Mouse (Mus musculus) embryonic facial prominence, embryonic 15.5 days (tissue): Measurements from ENCODE around the gene Slc29a2. TPM values are rescaled to one million over a fixed set of nuclear protein-coding genes. Genes with fewer than 3 reads are reported as not detected.

Source experiments
- ATAC-seq: fragments of 200-750 bp; cut with Nextera tagmentation; 2 replicates; pipeline ENCODE4 v1.8.0; 2017; ENCODE audit warnings: low read depth, moderate TSS enrichment; ENCODE audit not compliant: insufficient number of reproducible peaks, low FRiP score, low TSS enrichment
- H3K27ac ChIP-seq: fragments of 300-500 bp; sonication (generic); replicated peaks from 2 replicates; pipeline ENCODE4 v1.5.1; 2015; ENCODE audit warnings: mild to moderate bottlenecking, inconsistent platforms
- H3K27me3 ChIP-seq: fragments of 300-500 bp; sonication (generic); 2 replicates; pipeline ENCODE4 v1.6.1; 2015; ENCODE audit warnings: inconsistent platforms
- H3K36me3 ChIP-seq: fragments of 300-500 bp; sonication (generic); 2 replicates; pipeline ENCODE4 v1.6.1; 2015; ENCODE audit warnings: mild to moderate bottlenecking, inconsistent platforms
- H3K4me1 ChIP-seq: fragments of 300-500 bp; sonication (generic); 2 replicates; pipeline ENCODE4 v1.6.1; 2015; ENCODE audit warnings: inconsistent platforms
- H3K4me2 ChIP-seq: fragments of 300-500 bp; sonication (generic); replicated peaks from 2 replicates; pipeline ENCODE4 v1.6.1; 2015; ENCODE audit warnings: mild to moderate bottlenecking, inconsistent platforms
- H3K4me3 ChIP-seq: fragments of 300-500 bp; sonication (generic); replicated peaks from 2 replicates; pipeline ENCODE4 v1.5.1; 2015; ENCODE audit warnings: mild to moderate bottlenecking, inconsistent platforms
- H3K9ac ChIP-seq: fragments of 300-500 bp; sonication (generic); 2 replicates; pipeline ENCODE4 v1.6.1; 2015; ENCODE audit warnings: inconsistent platforms
- H3K9me3 ChIP-seq: fragments of 300-500 bp; sonication (generic); replicated peaks from 2 replicates; pipeline ENCODE4 v1.6.1; 2016; ENCODE audit warnings: inconsistent platforms
- WGBS: fragments of 180-500 bp; shearing (Covaris S2); methylation state at CpG from one replicate; pipeline ENCODE4 v1.1.7; 2015; 5-methylcytosine and 5-hydroxymethylcytosine counted together
- polyA plus RNA-seq: library from polyadenylated mRNA; unstranded; fragments of >200 nt; fragmentation: Nextera tagmentation; extraction: Ambion mirVana; gene quantifications from 2 replicates; pipeline ENCODE4 v1.2.1, GENCODE M21; 2015

Slc29a2 gene
- 3.5 and 4.9 TPM in 2 replicates for polyA plus RNA-seq

GRCm38 (mm10) chr19:5023621-5024479 lies at the start of gene Slc29a2:
TSS of gene Slc29a2 (plus strand) at chr19:5023860.
- no peaks in the 10 kb centered on the region for H3K9me3 ChIP-seq
- H3K36me3 ChIP-seq = peaks cover 14% of the 10 kb centered on the region; the same call in 1 of the 2 replicates
- peak within 1 kb of the TSS; percentile 54 for H3K9ac ChIP-seq
- peak within 1 kb of the TSS; percentile 80 for H3K27ac ChIP-seq
- H3K4me3 ChIP-seq = peak within 1 kb of the TSS; percentile 81
- ATAC-seq = peak; percentile 93
- peak within 1 kb of the TSS; percentile 93 for H3K4me2 ChIP-seq
- peaks cover 6% of the 10 kb centered on the region; the same call in 1 of the 2 replicates for H3K4me1 ChIP-seq
- no peaks in the 10 kb centered on the region for H3K27me3 ChIP-seq
- under 1% methylated on average over 62 of the region's 62 CpGs for WGBS

DNA sequence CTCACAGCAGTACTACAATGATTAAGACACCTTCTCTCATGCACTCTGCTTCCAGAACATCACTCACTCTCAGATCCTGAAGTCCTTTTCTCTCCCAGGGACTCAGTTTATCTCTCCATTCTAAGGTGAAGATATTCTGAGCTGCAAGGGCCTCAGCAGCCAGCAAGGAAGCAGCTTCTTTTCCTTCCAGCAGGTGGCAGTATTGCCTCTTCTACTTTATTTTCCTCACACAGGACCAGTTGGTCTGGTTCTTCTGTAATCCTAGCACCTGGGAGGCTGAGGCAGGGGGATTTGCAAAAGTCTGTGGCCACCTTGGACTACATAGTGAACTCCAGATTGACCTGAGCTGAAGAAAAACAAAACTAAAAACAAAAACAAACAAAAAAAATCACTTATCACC lies 41.9 kb upstream of the Slc29a2 start:
- H3K9ac ChIP-seq = no peak overlapping the region
- H3K36me3 ChIP-seq = no peaks in the 10 kb centered on the region
- H3K4me3 ChIP-seq = no peak overlapping the region
- no peak overlapping the region for H3K27ac ChIP-seq
- ATAC-seq = no peak
- no peak overlapping the region for H3K4me2 ChIP-seq
- H3K27me3 ChIP-seq = peaks cover 43% of the 10 kb centered on the region
- H3K9me3 ChIP-seq = no peaks in the 10 kb centered on the region
- no peaks in the 10 kb centered on the region for H3K4me1 ChIP-seq

GRCm38 (mm10) chr19:4989013-4989412 lies 34.6 kb upstream of the Slc29a2 start:
- no peaks in the 10 kb centered on the region for H3K9me3 ChIP-seq
- H3K27ac ChIP-seq = no peak overlapping the region
- H3K4me3 ChIP-seq = no peak overlapping the region
- H3K9ac ChIP-seq = no peak overlapping the region
- peaks cover 5% of the 10 kb centered on the region for H3K4me1 ChIP-seq
- no peak for ATAC-seq
- H3K27me3 ChIP-seq = peaks cover 68% of the 10 kb centered on the region
- H3K36me3 ChIP-seq = no peaks in the 10 kb centered on the region
- no peak overlapping the region for H3K4me2 ChIP-seq
- WGBS = 3% methylated on average over 13 of the region's 13 CpGs

DNA sequence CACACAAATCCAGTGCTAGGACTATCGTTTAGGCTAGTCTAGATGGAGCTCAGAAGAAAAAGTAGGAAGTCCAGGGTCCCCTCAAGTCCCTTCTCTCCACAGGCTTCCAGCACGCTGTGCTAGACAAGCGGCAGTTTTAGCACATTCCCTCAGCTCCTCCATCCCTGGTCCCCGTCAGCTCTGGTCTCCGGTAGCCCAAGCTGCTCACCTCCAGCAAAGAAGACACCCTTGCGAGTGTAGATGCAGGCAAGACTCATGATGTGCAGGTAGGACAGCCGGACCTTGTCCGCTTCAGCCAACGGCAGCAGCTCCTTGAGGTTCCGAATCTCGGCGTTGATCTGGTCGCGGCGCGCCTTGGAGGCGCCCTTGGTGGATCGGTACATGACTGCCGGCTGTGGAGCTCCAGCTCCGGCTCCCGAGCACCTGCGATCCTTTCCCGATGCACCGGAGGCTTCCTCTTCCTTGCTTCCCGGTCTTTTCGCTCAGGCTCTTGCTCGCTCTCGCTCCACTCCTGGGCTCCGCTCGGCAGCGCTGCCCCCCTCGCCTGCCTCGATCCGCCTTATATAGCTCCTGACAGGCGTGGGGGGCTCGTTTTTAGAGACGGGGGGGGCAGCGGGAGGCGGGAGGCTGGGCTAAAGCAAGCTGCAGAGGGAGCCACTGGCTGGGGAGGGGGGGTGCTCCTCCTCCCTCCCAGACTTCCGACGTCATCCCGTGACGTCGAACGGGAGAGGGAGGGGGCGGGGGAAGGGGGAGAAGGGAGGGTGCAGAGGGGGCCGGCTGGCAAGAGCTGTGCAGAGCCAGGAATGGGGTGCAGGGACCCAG lies 34.0 kb upstream of the Slc29a2 start:
- H3K27me3 ChIP-seq = peaks cover 67% of the 10 kb centered on the region
- no peak overlapping the region for H3K4me2 ChIP-seq

DNA sequence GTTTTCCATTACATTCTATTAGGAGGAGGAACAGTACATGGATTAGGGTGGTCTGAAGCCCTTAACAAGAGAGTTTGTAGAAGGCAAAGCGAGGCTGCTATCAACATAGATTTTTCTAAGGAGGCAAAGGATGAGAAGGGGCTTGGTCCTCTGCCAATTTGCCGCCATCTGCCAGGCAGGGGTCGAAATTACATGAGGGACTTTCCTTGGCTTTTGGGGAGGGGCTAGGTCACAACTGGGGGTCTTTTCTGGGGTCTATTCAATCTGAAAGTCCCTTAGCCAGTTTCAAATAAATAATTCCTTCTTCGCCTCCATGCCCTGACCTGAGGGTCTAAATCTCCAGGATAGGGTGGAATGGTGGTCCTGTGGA lies 33.4 kb upstream of the Slc29a2 start, which contains the start of gene Npas4:
TSS of gene Npas4 (minus strand) at position 61 of the 370 bp plus-strand sequence.
- no peak within 1 kb of the TSS for H3K27ac ChIP-seq
- ATAC-seq = no peak
- no peak within 1 kb of the TSS for H3K9ac ChIP-seq
- 17% methylated on average over 4 of the region's 4 CpGs for WGBS
- H3K36me3 ChIP-seq = no peaks in the 10 kb centered on the region
- peaks cover 65% of the 10 kb centered on the region for H3K27me3 ChIP-seq
- H3K4me2 ChIP-seq = 0 out of 2 replicates have a peak within 1 kb of the TSS, but pooled peaks have one; percentile 10
- H3K9me3 ChIP-seq = no peaks in the 10 kb centered on the region
- peaks cover 5% of the 10 kb centered on the region for H3K4me1 ChIP-seq
- no peak within 1 kb of the TSS for H3K4me3 ChIP-seq

More for the DNA sequence above, 34.0 kb upstream of the Slc29a2 start:
- ATAC-seq = no peak
- H3K9ac ChIP-seq = no peak overlapping the region
- no peak overlapping the region for H3K27ac ChIP-seq
- H3K9me3 ChIP-seq = no peaks in the 10 kb centered on the region
- 18% methylated on average over 45 of the region's 47 CpGs for WGBS
- H3K4me1 ChIP-seq = peaks cover 5% of the 10 kb centered on the region
- no peaks in the 10 kb centered on the region for H3K36me3 ChIP-seq
- no peak overlapping the region for H3K4me3 ChIP-seq

DNA sequence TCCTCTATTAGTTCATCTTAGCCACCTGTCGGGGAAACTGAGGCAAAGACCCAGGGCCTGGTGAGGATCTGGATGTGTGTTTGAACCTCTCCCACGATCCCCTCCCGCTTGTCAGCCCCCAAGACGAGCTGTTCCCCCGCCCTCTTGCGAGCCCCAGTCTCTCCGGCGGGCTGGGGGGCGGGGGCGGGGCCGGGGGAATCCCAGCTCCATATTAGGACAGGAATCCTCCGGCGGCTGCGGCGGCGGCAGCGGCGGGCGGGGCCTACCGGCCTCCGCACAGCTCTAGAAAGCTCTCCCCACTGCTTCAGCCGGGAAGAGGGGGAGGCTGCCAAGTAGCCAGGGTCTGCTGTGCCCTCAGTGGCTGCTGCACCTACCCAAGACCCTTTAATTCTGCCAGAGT lies 32.9 kb upstream of the Slc29a2 start:
- Histone ChIP-seq H3K4me3 (no peak overlapping the region), H3K9ac (no peak overlapping the region), H3K9me3 (no peaks in the 10 kb centered on the region), H3K4me2 (0 out of 2 replicates have a peak overlapping the region, but pooled peaks have one; percentile 10), H3K27me3 (peaks cover 60% of the 10 kb centered on the region), H3K27ac (no peak overlapping the region), H3K36me3 (no peaks in the 10 kb centered on the region), H3K4me1 (peaks cover 5% of the 10 kb centered on the region)
- ATAC-seq = no peak
- WGBS = 1% methylated on average over 20 of the region's 22 CpGs

GRCm38 (mm10) chr19:4992371-4992770 lies 31.3 kb upstream of the Slc29a2 start:
- Histone ChIP-seq H3K27ac (no peak overlapping the region), H3K4me1 (peaks cover 5% of the 10 kb centered on the region), H3K27me3 (peaks cover 53% of the 10 kb centered on the region), H3K4me2 (no peak overlapping the region), H3K4me3 (no peak overlapping the region), H3K9ac (no peak overlapping the region), H3K9me3 (no peaks in the 10 kb centered on the region), H3K36me3 (no peaks in the 10 kb centered on the region)
- no peak for ATAC-seq
- 11% methylated on average over 8 of the region's 8 CpGs for WGBS

- Histone ChIP-seq H3K9me3 (no peaks in the 10 kb centered on the region), H3K27me3 (peaks cover 57% of the 10 kb centered on the region), H3K4me1 (peaks cover 5% of the 10 kb centered on the region), H3K4me3 (no peak overlapping the region), H3K36me3 (no peaks in the 10 kb centered on the region), H3K27ac (no peak overlapping the region), H3K9ac (no peak overlapping the region), H3K4me2 (no peak overlapping the region)
- no peak for ATAC-seq
- 0% methylated on average over 9 of the region's 9 CpGs for WGBS
Observed at GRCm38 (mm10) chr19:4992904-4993303, 30.8 kb upstream of the Slc29a2 start.

DNA sequence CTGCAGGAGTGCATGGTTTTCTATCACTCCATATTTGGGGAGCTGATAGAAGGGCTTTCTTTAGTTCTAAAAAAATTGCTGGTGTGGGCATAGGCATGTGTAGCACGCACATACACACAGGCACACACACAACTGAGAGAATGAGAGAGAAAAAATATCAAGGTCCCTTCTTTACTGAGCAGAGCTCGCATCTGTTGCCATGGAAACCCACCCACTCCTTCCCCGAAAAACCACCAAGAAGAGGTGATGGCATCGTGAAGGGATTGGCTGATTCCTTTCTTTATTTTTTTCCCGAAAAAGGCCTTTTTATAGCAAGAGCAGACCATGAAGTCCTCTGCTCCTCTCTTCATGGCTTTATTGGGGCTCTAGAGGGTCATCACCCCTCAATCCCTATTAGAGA lies 29.6 kb upstream of the Slc29a2 start:
- Histone ChIP-seq H3K27me3 (peaks cover 61% of the 10 kb centered on the region), H3K4me2 (no peak overlapping the region), H3K27ac (no peak overlapping the region), H3K36me3 (no peaks in the 10 kb centered on the region), H3K9me3 (no peaks in the 10 kb centered on the region), H3K4me3 (no peak overlapping the region), H3K4me1 (peaks cover 5% of the 10 kb centered on the region), H3K9ac (no peak overlapping the region)
- ATAC-seq = no peak
- 56% methylated on average over 5 of the region's 5 CpGs for WGBS

GRCm38 (mm10) chr19:4999445-5000140 lies 24.1 kb upstream of the Slc29a2 start:
- no peaks in the 10 kb centered on the region for H3K36me3 ChIP-seq
- H3K9me3 ChIP-seq = no peaks in the 10 kb centered on the region
- no peak overlapping the region for H3K27ac ChIP-seq
- no peak overlapping the region for H3K9ac ChIP-seq
- peaks cover 34% of the 10 kb centered on the region for H3K27me3 ChIP-seq
- WGBS = 65% methylated on average over 6 of the region's 6 CpGs
- no peak overlapping the region for H3K4me3 ChIP-seq
- no peak for ATAC-seq
- H3K4me2 ChIP-seq = no peak overlapping the region
- H3K4me1 ChIP-seq = peaks cover 10% of the 10 kb centered on the region
